ENCODE assay signal across 8 mouse cellular contexts in the genomic region with DNA sequence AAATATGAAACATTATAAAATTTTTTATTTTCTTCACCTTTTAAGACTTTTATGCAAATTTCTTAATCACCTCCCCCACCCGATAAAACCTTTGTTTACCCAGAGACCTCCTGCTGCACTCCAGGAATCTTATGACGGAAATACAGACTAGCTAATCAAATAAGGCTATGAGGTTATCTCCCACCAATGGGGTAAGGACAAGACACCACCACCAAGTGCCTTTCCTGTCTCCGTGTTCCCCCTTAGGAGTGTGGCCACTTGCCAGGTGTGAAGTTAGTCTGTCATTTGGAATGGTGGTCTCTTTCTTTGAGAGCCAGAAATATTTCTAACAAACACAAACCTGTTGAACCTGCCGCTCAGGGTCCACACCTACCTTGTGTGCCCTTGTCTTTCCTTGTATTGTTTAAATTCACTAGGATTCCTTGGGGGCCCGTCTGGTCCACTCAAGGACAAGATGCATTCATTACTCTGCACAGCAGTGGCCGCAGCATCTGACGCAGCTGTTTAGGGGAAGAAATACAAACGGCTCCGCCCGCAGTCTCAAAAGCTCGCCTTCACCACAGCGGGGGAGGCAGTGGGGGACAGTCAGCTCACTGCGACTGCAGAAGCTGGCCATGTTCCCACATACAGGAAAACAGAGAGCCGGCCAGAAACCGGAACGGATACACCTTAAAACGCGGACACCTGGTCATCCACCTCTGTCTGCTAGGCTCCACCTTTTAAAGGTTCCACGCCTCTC. TPM values are rescaled to one million over a fixed set of nuclear protein-coding genes. Genes with fewer than 3 reads are reported as not detected.
DNase-seq lines count a peak whose midpoint lies in the region; ATAC-seq and TF ChIP-seq lines count a peak whose summit lies in the region.

No protein-coding gene starts in this region.

- 29% methylated on average over 19 of the region's 19 CpGs for WGBS in heart, embryonic 16.5 days
- 26% methylated on average over 19 of the region's 19 CpGs for WGBS in embryonic facial prominence, embryonic 12.5 days
- 20% methylated on average over 19 of the region's 19 CpGs for WGBS in intestine, embryonic 16.5 days
- WGBS in midbrain, embryonic 16.5 days, result 16% methylated on average over 19 of the region's 19 CpGs

- no peaks in the 10 kb centered on the region for H3K27me3 ChIP-seq in heart, embryonic 16.5 days (ENCODE audit: control insufficient read depth, insufficient read depth, low read length)
- H3K27me3 ChIP-seq in embryonic facial prominence, embryonic 12.5 days, result no peaks in the 10 kb centered on the region
- H3K27me3 ChIP-seq in intestine, embryonic 16.5 days (replicated peaks; ENCODE audit: control insufficient read depth, insufficient read depth, low read length), result no peaks in the 10 kb centered on the region
- no peaks in the 10 kb centered on the region for H3K27me3 ChIP-seq in midbrain, embryonic 16.5 days (ENCODE audit: control insufficient read depth, insufficient read depth, low read depth, low read length)

- 0 out of 2 replicates have a peak, but pooled peaks have one; percentile 9 for ATAC-seq in heart, embryonic 16.5 days (replicated peaks; ENCODE audit: extremely low read depth, insufficient read depth, low FRiP score)
- ATAC-seq in embryonic facial prominence, embryonic 12.5 days (ENCODE audit: insufficient number of reproducible peaks, insufficient read depth, low FRiP score, low TSS enrichment), result no peak
- ATAC-seq in intestine, embryonic 16.5 days, result peak; percentile 43
- peak; percentile 76 for ATAC-seq in midbrain, embryonic 16.5 days
- no peak for ATAC-seq in inflammation-experienced regulatory T-cells, adult 6 months

- intact Hi-C loops in heart, postnatal 25 days (cut with DNase I), result no loop called here

- H3K36me3 ChIP-seq in heart, embryonic 16.5 days (ENCODE audit: control insufficient read depth, insufficient read depth), result peaks cover 23% of the 10 kb centered on the region
- H3K36me3 ChIP-seq in embryonic facial prominence, embryonic 12.5 days, result no peaks in the 10 kb centered on the region
- H3K36me3 ChIP-seq in intestine, embryonic 16.5 days (ENCODE audit: control insufficient read depth, insufficient read depth, low read length), result no peaks in the 10 kb centered on the region
- H3K36me3 ChIP-seq in midbrain, embryonic 16.5 days (ENCODE audit: control insufficient read depth, insufficient read depth, low read length), result 0 out of 2 replicates have a peak, but pooled peaks cover 2% of the 10 kb centered on the region

- H3K4me2 ChIP-seq in heart, embryonic 16.5 days (ENCODE audit: low read depth, low read length), result peak overlapping the region; percentile 10; the same call in 1 of the 2 replicates
- peak overlapping the region; percentile 41 for H3K4me2 ChIP-seq in embryonic facial prominence, embryonic 12.5 days (replicated peaks)
- H3K4me2 ChIP-seq in intestine, embryonic 16.5 days (ENCODE audit: low read depth, low read length), result peak overlapping the region; percentile 41
- peak overlapping the region; percentile 55 for H3K4me2 ChIP-seq in midbrain, embryonic 16.5 days (ENCODE audit: low read length)

- H3K9ac ChIP-seq in heart, embryonic 16.5 days (ENCODE audit: low read length), result no peak overlapping the region
- H3K9ac ChIP-seq in embryonic facial prominence, embryonic 12.5 days, result no peak overlapping the region
- H3K9ac ChIP-seq in intestine, embryonic 16.5 days (ENCODE audit: low read depth, low read length), result peak overlapping the region; percentile 49
- H3K9ac ChIP-seq in midbrain, embryonic 16.5 days (ENCODE audit: low read depth, low read length), result peak overlapping the region; percentile 12; the same call in 1 of the 2 replicates

- no peak overlapping the region for H3K27ac ChIP-seq in heart, embryonic 16.5 days (ENCODE audit: low read length)
- no peak overlapping the region for H3K27ac ChIP-seq in embryonic facial prominence, embryonic 12.5 days
- H3K27ac ChIP-seq in intestine, embryonic 16.5 days (ENCODE audit: low read length), result 0 out of 2 replicates have a peak overlapping the region, but pooled peaks have one; percentile 23
- H3K27ac ChIP-seq in midbrain, embryonic 16.5 days (ENCODE audit: low read length), result no peak overlapping the region
- H3K27ac ChIP-seq in layer of hippocampus, adult 2 months, result no peak overlapping the region

- no peaks in the 10 kb centered on the region for H3K9me3 ChIP-seq in heart, embryonic 16.5 days (replicated peaks; ENCODE audit: control insufficient read depth, low read length)
- no peaks in the 10 kb centered on the region for H3K9me3 ChIP-seq in embryonic facial prominence, embryonic 12.5 days
- H3K9me3 ChIP-seq in intestine, embryonic 16.5 days (ENCODE audit: control insufficient read depth, low read length), result no peaks in the 10 kb centered on the region
- H3K9me3 ChIP-seq in midbrain, embryonic 16.5 days (replicated peaks; ENCODE audit: control insufficient read depth, low read length, poor library complexity, severe bottlenecking), result no peaks in the 10 kb centered on the region

- peaks cover 41% of the 10 kb centered on the region for H3K4me1 ChIP-seq in heart, embryonic 16.5 days (ENCODE audit: control insufficient read depth, insufficient read depth, low read length)
- no peaks in the 10 kb centered on the region; the same call in 1 of the 2 replicates for H3K4me1 ChIP-seq in embryonic facial prominence, embryonic 12.5 days
- H3K4me1 ChIP-seq in intestine, embryonic 16.5 days (ENCODE audit: control insufficient read depth, insufficient read depth, low read length), result peaks cover 23% of the 10 kb centered on the region; the same call in 1 of the 2 replicates
- peaks cover 3% of the 10 kb centered on the region; the same call in 1 of the 2 replicates for H3K4me1 ChIP-seq in midbrain, embryonic 16.5 days (ENCODE audit: control insufficient read depth, insufficient read depth, low read length)

- peak overlapping the region; percentile 2; the same call in 1 of the 2 replicates for H3K4me3 ChIP-seq in heart, embryonic 16.5 days (ENCODE audit: low read length)
- H3K4me3 ChIP-seq in embryonic facial prominence, embryonic 12.5 days, result peak overlapping the region; percentile 22
- H3K4me3 ChIP-seq in intestine, embryonic 16.5 days (ENCODE audit: low read length), result peak overlapping the region; percentile 29
- H3K4me3 ChIP-seq in midbrain, embryonic 16.5 days (ENCODE audit: low read depth, low read length), result peak overlapping the region; percentile 37
- H3K4me3 ChIP-seq in layer of hippocampus, adult 2 months, result no peak overlapping the region

- TF ChIP-seq CTCF in layer of hippocampus, adult 2 months (conservative IDR thresholded peaks at IDR 0.05), result no peak

- no peak for DNase-seq in heart, postnatal 25 days (ENCODE audit: low spot score)
- no peak for DNase-seq in layer of hippocampus, adult 2 months (ENCODE audit: low spot score in 2 of 2)
- no peak for DNase-seq in thymus, postnatal 25 days

RNA-seq across cellular contexts. Expression of gene Acsl1, which starts 31.7 kb away (rescaled TPM):
- 88.1 and 94.7 TPM in 2 replicates for polyA plus RNA-seq in heart, embryonic 16.5 days (2015; fragmentation: Nextera tagmentation; extraction: Ambion mirVana)
- total RNA-seq in heart, postnatal 25 days (2021), result 100 to 1,000 TPM; 842 to 883 TPM
- polyA plus RNA-seq in embryonic facial prominence, embryonic 12.5 days (2016; fragmentation: Nextera tagmentation; extraction: Ambion mirVana), result 12.2 and 12.5 TPM in 2 replicates
- polyA plus RNA-seq in intestine, embryonic 16.5 days (2015; fragmentation: Nextera tagmentation; extraction: Ambion mirVana), result 48.3 and 56.0 TPM in 2 replicates
- polyA plus RNA-seq in midbrain, embryonic 16.5 days (2015; fragmentation: Nextera tagmentation; extraction: Ambion mirVana), result 17.9 and 20.2 TPM in 2 replicates
- total RNA-seq in layer of hippocampus, adult 2 months (2021), result 10 to 100 TPM; 41.8 to 43.5 TPM
- 10 to 100 TPM in 1 of 3 experiments, 1 to 10 TPM in 2; 6.6 to 12.1 (median 8.6) TPM for polyA plus RNA-seq in inflammation-experienced regulatory T-cells, adult 6 months (2017; shearing (Covaris generic))

RNA-seq across cellular contexts. Expression of gene Cenpu, which starts 49.3 kb away (rescaled TPM):
- polyA plus RNA-seq in heart, embryonic 16.5 days (2015; fragmentation: Nextera tagmentation; extraction: Ambion mirVana), result 9.7 and 9.9 TPM in 2 replicates
- total RNA-seq in heart, postnatal 25 days (2021), result under 1 TPM; 0.65 to 0.67 TPM
- polyA plus RNA-seq in embryonic facial prominence, embryonic 12.5 days (2016; fragmentation: Nextera tagmentation; extraction: Ambion mirVana), result 16.4 and 17.7 TPM in 2 replicates
- polyA plus RNA-seq in intestine, embryonic 16.5 days (2015; fragmentation: Nextera tagmentation; extraction: Ambion mirVana), result 9.0 and 12.7 TPM in 2 replicates
- polyA plus RNA-seq in midbrain, embryonic 16.5 days (2015; fragmentation: Nextera tagmentation; extraction: Ambion mirVana), result 5.7 and 6.3 TPM in 2 replicates
- 1 to 10 TPM; 1.2 to 2.3 TPM for total RNA-seq in layer of hippocampus, adult 2 months (2021)
- 10 to 100 TPM in 1 of 3 experiments, 1 to 10 TPM in 2; 8.1 to 18.0 (median 9.1) TPM for polyA plus RNA-seq in inflammation-experienced regulatory T-cells, adult 6 months (2017; shearing (Covaris generic))

Comparison
In these comparisons a context has a peak if more than half of its experiments do, and no peak if none do; other contexts are left out.
1. ATAC-seq: peak in heart, embryonic 16.5 days (single experiment), intestine, embryonic 16.5 days (single experiment) and midbrain, embryonic 16.5 days (single experiment); none in embryonic facial prominence, embryonic 12.5 days (single experiment) and inflammation-experienced regulatory T-cells, adult 6 months (single experiment).
2. H3K9ac ChIP-seq: peak in intestine, embryonic 16.5 days (single experiment) and midbrain, embryonic 16.5 days (single experiment); none in heart, embryonic 16.5 days (single experiment) and embryonic facial prominence, embryonic 12.5 days (single experiment).
3. Peak in every context shown above with its lines, with median percentiles within 50 percentile points of each other: H3K4me2 ChIP-seq.